Mouse (Mus musculus) embryonic fibroblast, embryonic 13.5 days (primary cell): ENCODE measurements around the gene Fam189a2. TPM values are rescaled to one million over a fixed set of nuclear protein-coding genes. Genes with fewer than 3 reads are reported as not detected.

Experiments
- H3K27ac ChIP-seq: 2 replicates; pipeline ENCODE4 v1.5.1; 2012; ENCODE audit warnings: low read length, control low read depth, inconsistent platforms; ENCODE audit not compliant: insufficient read depth
- H3K4me1 ChIP-seq: 2 replicates; pipeline ENCODE4 v1.6.1; 2011; ENCODE audit warnings: low read length; ENCODE audit not compliant: control insufficient read depth, insufficient read depth
- H3K4me3 ChIP-seq: 2 replicates; pipeline ENCODE4 v1.5.1; 2011; ENCODE audit warnings: mild to moderate bottlenecking, control low read depth, low read length; ENCODE audit not compliant: insufficient read depth
- CTCF ChIP-seq: IDR thresholded peaks from 2 replicates; pipeline ENCODE4 v1.5.1; 2011; ENCODE audit warnings: mild to moderate bottlenecking, control low read depth, low read length, moderate library complexity, borderline replicate concordance; ENCODE audit not compliant: insufficient read depth
- POLR2A ChIP-seq: IDR thresholded peaks from 2 replicates; pipeline ENCODE4 v1.6.1; 2011; ENCODE audit warnings: low read depth, mild to moderate bottlenecking, control low read depth, low read length, moderate library complexity
- polyA plus RNA-seq: library from polyadenylated mRNA; stranded (reverse); fragments of >200 nt; gene quantifications from 2 replicates; pipeline ENCODE4 v1.2.4, GENCODE M21; 2011; ENCODE audit warnings: low read depth; ENCODE audit not compliant: missing spikeins, insufficient read length

Gene Fam189a2
- polyA plus RNA-seq, 1 experiment = 0.35 TPM

- Histone ChIP-seq H3K27ac (no peak overlapping the region), H3K4me1 (peaks cover 3% of the 10 kb centered on the region; the same call in 1 of the 2 replicates), H3K4me3 (no peak overlapping the region)
- no peak for TF ChIP-seq CTCF
- no peak for TF ChIP-seq POLR2A
Observed at GRCm38 (mm10) chr19:23977901-23978443, 52.8 kb downstream of the Fam189a2 start.

- no peak overlapping the region for H3K27ac ChIP-seq
- no peaks in the 10 kb centered on the region for H3K4me1 ChIP-seq
- TF ChIP-seq POLR2A (no peak), CTCF (no peak)
- no peak overlapping the region for H3K4me3 ChIP-seq
Observed at GRCm38 (mm10) chr19:23972881-23973649, 57.8 kb downstream of the Fam189a2 start.

- Histone ChIP-seq H3K4me1 (0 out of 2 replicates have a peak, but pooled peaks cover 4% of the 10 kb centered on the region), H3K27ac (no peak overlapping the region), H3K4me3 (no peak overlapping the region)
- TF ChIP-seq POLR2A (no peak), CTCF (no peak)
Observed at GRCm38 (mm10) chr19:23971391-23971790, 59.4 kb downstream of the Fam189a2 start.

GRCm38 (mm10) chr19:23970374-23970773 lies 60.4 kb downstream of the Fam189a2 start:
- no peak for TF ChIP-seq POLR2A
- TF ChIP-seq CTCF = no peak
- Histone ChIP-seq H3K27ac (no peak overlapping the region), H3K4me3 (no peak overlapping the region), H3K4me1 (0 out of 2 replicates have a peak, but pooled peaks cover 4% of the 10 kb centered on the region)

- Histone ChIP-seq H3K27ac (no peak overlapping the region), H3K4me3 (no peak overlapping the region), H3K4me1 (0 out of 2 replicates have a peak, but pooled peaks cover 4% of the 10 kb centered on the region)
- TF ChIP-seq POLR2A (no peak), CTCF (no peak)
Observed at GRCm38 (mm10) chr19:23968862-23969225, 62.0 kb downstream of the Fam189a2 start.

- Histone ChIP-seq H3K4me1 (0 out of 2 replicates have a peak, but pooled peaks cover 4% of the 10 kb centered on the region), H3K27ac (no peak overlapping the region), H3K4me3 (no peak overlapping the region)
- TF ChIP-seq CTCF (no peak), POLR2A (no peak)
Observed at GRCm38 (mm10) chr19:23968125-23968861, 62.5 kb downstream of the Fam189a2 start.

GRCm38 (mm10) chr19:23967156-23967555 lies 63.7 kb downstream of the Fam189a2 start:
- H3K27ac ChIP-seq = 0 out of 2 replicates have a peak overlapping the region, but pooled peaks have one; percentile 5
- TF ChIP-seq POLR2A (no peak), CTCF (no peak)
- no peak overlapping the region for H3K4me3 ChIP-seq
- 0 out of 2 replicates have a peak, but pooled peaks cover 4% of the 10 kb centered on the region for H3K4me1 ChIP-seq

GRCm38 (mm10) chr19:23966376-23966775 lies 64.4 kb downstream of the Fam189a2 start:
- Histone ChIP-seq H3K4me3 (no peak overlapping the region), H3K27ac (no peak overlapping the region), H3K4me1 (0 out of 2 replicates have a peak, but pooled peaks cover 4% of the 10 kb centered on the region)
- no peak for TF ChIP-seq POLR2A
- TF ChIP-seq CTCF = no peak

GRCm38 (mm10) chr19:23964401-23964910 lies 66.4 kb downstream of the Fam189a2 start:
- no peak for TF ChIP-seq POLR2A
- no peak for TF ChIP-seq CTCF
- H3K27ac ChIP-seq = no peak overlapping the region
- H3K4me3 ChIP-seq = no peak overlapping the region
- H3K4me1 ChIP-seq = 0 out of 2 replicates have a peak, but pooled peaks cover 4% of the 10 kb centered on the region
